Mouse (Mus musculus) C2C12 (cell line): Measurements from ENCODE around the gene Postn. TPM values are rescaled to one million over a fixed set of nuclear protein-coding genes. Genes with fewer than 3 reads are reported as not detected.

Source experiments
- H3K27me3 ChIP-seq: one replicate; pipeline ENCODE4 v1.6.1; 2011; ENCODE audit not compliant: control insufficient read depth, insufficient read depth, insufficient read length
- H3K36me3 ChIP-seq: one replicate; pipeline ENCODE4 v1.6.1; 2011; ENCODE audit not compliant: control insufficient read depth, insufficient read depth
- H3K4me3 ChIP-seq: one replicate; pipeline ENCODE4 v1.5.1; 2011; ENCODE audit warnings: mild to moderate bottlenecking, control low read depth; ENCODE audit not compliant: poor library complexity, insufficient read depth, severe bottlenecking
- H3K79me2 ChIP-seq: one replicate; pipeline ENCODE4 v1.6.1; 2011; ENCODE audit not compliant: control insufficient read depth, insufficient read depth
- H3K79me3 ChIP-seq: one replicate; pipeline ENCODE4 v1.6.1; 2011; ENCODE audit warnings: low read depth, control low read depth
- H3ac ChIP-seq: one replicate; pipeline ENCODE3; 2011; ENCODE audit warnings: low read depth; ENCODE audit not compliant: control insufficient read depth, insufficient read length
- CEBPB ChIP-seq: IDR thresholded peaks from one replicate; pipeline ENCODE4 v1.6.1; 2011; ENCODE audit warnings: low read depth, mild to moderate bottlenecking, control low read depth, moderate library complexity
- CTCF ChIP-seq: IDR thresholded peaks from one replicate; pipeline ENCODE4 v1.5.1; 2011; ENCODE audit not compliant: control insufficient read depth, insufficient read depth, insufficient read length
- FOSL1 ChIP-seq: IDR thresholded peaks from one replicate; pipeline ENCODE4 v1.8.0; 2011; ENCODE audit warnings: mild to moderate bottlenecking, low read length; ENCODE audit not compliant: poor library complexity, insufficient read depth, severe bottlenecking
- MAX ChIP-seq: IDR thresholded peaks from one replicate; pipeline ENCODE4 v1.6.1; 2011; ENCODE audit warnings: mild to moderate bottlenecking, control low read depth
- MYOD1 ChIP-seq: IDR thresholded peaks from one replicate; pipeline ENCODE4 v1.6.1; 2011; ENCODE audit warnings: low read depth; ENCODE audit not compliant: control insufficient read depth, insufficient read length
- MYOG ChIP-seq: IDR thresholded peaks from one replicate; pipeline ENCODE4 v1.6.1; 2011; ENCODE audit not compliant: control insufficient read depth, insufficient read length; ENCODE audit errors: extremely low read depth
- USF1 ChIP-seq: IDR thresholded peaks from one replicate; pipeline ENCODE4 v1.6.1; 2011; ENCODE audit warnings: low read depth, mild to moderate bottlenecking, control low read depth, moderate library complexity
- polyA plus RNA-seq: library from polyadenylated mRNA; unstranded; fragments of >200 nt; fragmentation: generic; extraction: Trizol; gene quantifications from one replicate; pipeline ENCODE4 v1.2.1, GENCODE M21; 2012; ENCODE audit warnings: missing spikeins

Gene Postn
- polyA plus RNA-seq, 1 experiment: 0.06 TPM

DNA sequence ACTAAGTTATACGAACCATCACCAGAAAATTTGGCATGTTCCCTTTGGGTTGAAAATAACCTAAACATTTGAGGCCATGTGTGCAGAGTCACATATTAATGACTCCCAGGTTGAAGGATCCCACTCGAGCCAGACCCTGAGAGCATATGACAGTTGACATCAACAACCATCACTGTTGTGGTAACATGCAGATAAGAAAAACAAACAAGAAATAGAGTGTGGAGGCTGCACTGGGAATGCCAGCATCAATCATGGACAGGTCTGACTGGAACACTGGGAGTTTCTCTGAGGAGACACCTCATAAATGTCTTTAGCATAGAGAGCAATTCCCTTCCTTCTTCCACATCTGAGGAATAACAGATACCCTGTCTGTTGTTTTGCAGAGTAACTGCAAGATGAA lies 45.7 kb downstream of the Postn start:
- Histone ChIP-seq H3K36me3 (no peaks in the 10 kb centered on the region), H3K79me3 (no peaks in the 10 kb centered on the region), H3K4me3 (no peak overlapping the region), H3K79me2 (no peaks in the 10 kb centered on the region), H3ac (no peak overlapping the region), H3K27me3 (no peaks in the 10 kb centered on the region)
- no peak for TF ChIP-seq MYOG
- TF ChIP-seq CEBPB: no peak
- TF ChIP-seq CTCF: no peak
- TF ChIP-seq MYOD1: no peak
- no peak for TF ChIP-seq MAX
- TF ChIP-seq USF1: no peak
- no peak for TF ChIP-seq FOSL1

DNA sequence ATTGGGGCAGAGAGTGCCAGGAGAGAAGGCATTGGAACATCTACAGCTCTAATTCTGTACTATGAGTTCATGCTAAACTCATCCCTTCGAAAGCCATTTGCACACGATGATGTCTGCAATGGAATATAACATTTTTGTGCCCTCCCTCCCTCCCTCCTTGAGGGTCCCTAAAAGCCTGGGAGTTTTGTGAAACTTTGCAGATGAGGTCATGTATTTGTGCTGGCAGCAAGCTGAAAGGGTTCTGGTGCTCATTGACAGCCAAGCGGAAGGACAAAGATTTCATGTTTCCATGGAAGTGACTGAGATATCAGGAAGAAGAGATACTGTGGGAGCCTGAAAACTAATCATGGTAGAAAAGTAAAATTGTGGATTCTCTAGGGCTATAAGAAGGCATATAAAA lies 50.1 kb downstream of the Postn start:
- Histone ChIP-seq H3K4me3 (no peak overlapping the region), H3K36me3 (no peaks in the 10 kb centered on the region), H3ac (no peak overlapping the region), H3K79me2 (no peaks in the 10 kb centered on the region), H3K79me3 (no peaks in the 10 kb centered on the region), H3K27me3 (no peaks in the 10 kb centered on the region)
- TF ChIP-seq MYOG: no peak
- TF ChIP-seq MYOD1: no peak
- no peak for TF ChIP-seq USF1
- no peak for TF ChIP-seq CEBPB
- TF ChIP-seq CTCF: no peak
- TF ChIP-seq FOSL1: no peak
- TF ChIP-seq MAX: no peak

DNA sequence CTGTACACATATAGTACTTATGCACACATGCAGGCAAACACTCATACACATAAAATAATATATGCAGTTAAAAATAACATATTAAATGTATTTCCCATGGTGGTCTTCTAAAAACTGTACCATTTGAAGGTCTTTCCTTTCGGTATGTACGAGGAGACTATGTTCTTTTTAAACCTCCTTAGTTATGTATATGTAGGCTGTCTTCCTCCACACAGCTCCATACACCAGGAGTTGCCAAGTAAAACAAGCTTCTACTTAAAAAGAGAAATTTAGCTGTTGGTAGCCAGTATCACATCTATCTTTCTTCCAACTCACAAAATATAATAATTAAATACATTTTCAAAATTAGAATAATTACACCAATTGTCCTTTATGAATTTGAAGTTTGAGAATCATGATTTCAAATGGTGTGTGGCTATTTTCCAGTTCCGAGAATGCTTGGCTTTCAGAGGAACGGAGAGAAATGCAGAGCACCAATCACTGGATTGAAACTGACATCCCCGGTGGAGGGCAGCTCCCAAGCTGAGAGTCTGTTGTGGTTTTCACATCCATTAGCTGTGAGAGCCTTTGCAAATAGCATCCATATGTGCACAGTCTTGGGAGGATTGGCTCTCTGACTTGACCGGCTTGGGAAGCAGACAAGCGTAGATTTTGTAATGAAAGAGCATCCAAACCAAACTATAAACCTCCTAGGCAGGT lies 52.1 kb downstream of the Postn start:
- H3ac ChIP-seq: no peak overlapping the region
- H3K79me2 ChIP-seq: no peaks in the 10 kb centered on the region
- TF ChIP-seq FOSL1: no peak
- TF ChIP-seq USF1: no peak
- TF ChIP-seq MYOD1: no peak
- TF ChIP-seq MYOG: no peak
- no peak for TF ChIP-seq CTCF
- no peak for TF ChIP-seq CEBPB
- TF ChIP-seq MAX: no peak
- H3K4me3 ChIP-seq: no peak overlapping the region
- no peaks in the 10 kb centered on the region for H3K36me3 ChIP-seq
- H3K79me3 ChIP-seq: no peaks in the 10 kb centered on the region
- H3K27me3 ChIP-seq: no peaks in the 10 kb centered on the region

DNA sequence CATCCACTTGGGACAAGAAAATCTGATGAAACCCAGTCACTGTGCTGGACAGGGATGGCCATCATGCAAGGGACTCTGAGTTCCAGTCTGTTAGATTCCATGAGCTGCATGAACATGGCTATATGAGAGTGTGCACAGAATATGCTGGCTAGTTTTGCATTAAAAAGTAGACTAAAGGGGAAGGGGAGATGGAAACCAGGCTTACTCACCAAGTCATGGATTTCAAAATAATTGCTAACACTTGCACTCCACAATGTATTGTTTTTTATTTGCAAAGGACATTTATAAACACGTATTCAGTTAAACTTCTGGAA lies 52.6 kb downstream of the Postn start:
- Histone ChIP-seq H3K79me3 (no peaks in the 10 kb centered on the region), H3K79me2 (no peaks in the 10 kb centered on the region), H3K27me3 (no peaks in the 10 kb centered on the region), H3K36me3 (no peaks in the 10 kb centered on the region), H3ac (no peak overlapping the region), H3K4me3 (no peak overlapping the region)
- TF ChIP-seq FOSL1 (no peak), CTCF (no peak), USF1 (no peak), MYOD1 (no peak), MAX (no peak), CEBPB (no peak), MYOG (no peak)

DNA sequence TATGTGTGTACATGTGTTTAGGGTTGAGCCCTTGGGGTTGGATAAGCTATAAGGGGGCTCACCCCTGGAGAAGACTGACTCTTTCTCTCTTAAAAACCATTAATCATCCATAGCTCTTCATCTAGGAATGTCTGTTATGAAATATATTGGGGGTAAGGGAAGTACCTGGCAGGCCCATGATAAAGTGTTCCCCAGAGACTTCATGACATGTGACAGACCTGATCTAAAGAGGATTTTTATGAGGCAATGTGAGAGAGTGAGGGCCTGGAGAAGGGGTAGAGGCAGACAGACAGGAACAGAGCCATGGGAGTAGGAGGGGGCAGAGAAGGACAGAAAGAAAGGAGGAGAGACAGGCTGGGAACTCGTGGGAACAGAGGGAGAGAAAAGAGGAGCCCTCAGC lies 53.5 kb downstream of the Postn start:
- TF ChIP-seq MYOD1: no peak
- no peak for TF ChIP-seq CTCF
- no peak for TF ChIP-seq USF1
- TF ChIP-seq MAX: no peak
- no peak for TF ChIP-seq FOSL1
- TF ChIP-seq MYOG: no peak
- no peak for TF ChIP-seq CEBPB
- no peaks in the 10 kb centered on the region for H3K79me2 ChIP-seq
- no peaks in the 10 kb centered on the region for H3K36me3 ChIP-seq
- no peaks in the 10 kb centered on the region for H3K27me3 ChIP-seq
- H3K4me3 ChIP-seq: no peak overlapping the region
- H3K79me3 ChIP-seq: no peaks in the 10 kb centered on the region
- no peak overlapping the region for H3ac ChIP-seq

DNA sequence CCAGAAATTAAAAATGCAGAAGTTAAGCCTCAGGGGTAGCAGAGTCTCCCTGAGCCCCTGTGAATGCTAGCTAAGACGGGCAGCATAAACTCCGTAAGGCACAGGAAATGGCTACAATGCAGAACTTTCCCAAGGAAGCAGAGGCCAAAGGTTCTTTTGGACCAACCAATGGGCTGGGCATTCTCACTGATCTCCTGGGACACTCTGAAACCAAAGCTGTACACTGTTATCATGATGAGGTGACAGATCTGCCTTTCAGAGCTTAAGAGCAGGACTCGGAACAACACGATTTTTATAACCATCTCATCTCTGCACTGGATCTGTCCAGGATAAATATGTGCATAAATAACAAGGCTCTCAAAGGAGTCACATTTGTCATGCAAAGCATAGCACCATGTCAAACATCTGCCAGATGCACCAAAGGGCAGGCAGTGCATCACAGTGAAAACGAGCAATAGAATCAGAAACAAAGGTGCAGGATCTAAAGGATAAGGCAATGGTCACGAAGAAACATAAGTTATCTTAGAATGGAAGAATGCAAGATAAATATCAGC lies 57.0 kb downstream of the Postn start:
- H3ac ChIP-seq: no peak overlapping the region
- no peaks in the 10 kb centered on the region for H3K79me3 ChIP-seq
- no peaks in the 10 kb centered on the region for H3K27me3 ChIP-seq
- H3K79me2 ChIP-seq: no peaks in the 10 kb centered on the region
- no peak for TF ChIP-seq MYOG
- no peak for TF ChIP-seq MYOD1
- no peak for TF ChIP-seq CEBPB
- TF ChIP-seq USF1: no peak
- TF ChIP-seq CTCF: no peak
- no peak for TF ChIP-seq FOSL1
- no peak for TF ChIP-seq MAX
- H3K4me3 ChIP-seq: no peak overlapping the region
- no peaks in the 10 kb centered on the region for H3K36me3 ChIP-seq
